Mouse (Mus musculus) thymus, adult 2 months (tissue): ENCODE data around the gene Golph3l.

Experiments used
- CTCF ChIP-seq: fragments of 200-500 bp; IDR thresholded peaks from 2 replicates; pipeline ENCODE4 v1.5.1; 2012; ENCODE audit warnings: mild to moderate bottlenecking, control low read depth, low read length, moderate library complexity, borderline replicate concordance; ENCODE audit not compliant: control insufficient read depth, poor library complexity, insufficient read depth; ENCODE audit errors: extremely low read depth
- POLR2A ChIP-seq: fragments of 200-500 bp; IDR thresholded peaks from 2 replicates; pipeline ENCODE4 v1.6.1; 2012; ENCODE audit warnings: mild to moderate bottlenecking, low read length, control low read depth, moderate library complexity; ENCODE audit not compliant: control insufficient read depth, poor library complexity, insufficient read depth; ENCODE audit errors: extremely low read depth

- TF ChIP-seq POLR2A = no peak
- no peak for TF ChIP-seq CTCF
Measured at GRCm38 (mm10) chr3:95662724-95663449, 74.2 kb downstream of the Golph3l start.
